Mouse (Mus musculus): ENCODE measurements around the gene Elavl1. TPM values are rescaled to one million over a fixed set of nuclear protein-coding genes. Genes with fewer than 3 reads are reported as not detected.

The Elavl1 gene
- polyA plus RNA-seq, 1 experiment from 2014 or later, result 162 TPM

DNA sequence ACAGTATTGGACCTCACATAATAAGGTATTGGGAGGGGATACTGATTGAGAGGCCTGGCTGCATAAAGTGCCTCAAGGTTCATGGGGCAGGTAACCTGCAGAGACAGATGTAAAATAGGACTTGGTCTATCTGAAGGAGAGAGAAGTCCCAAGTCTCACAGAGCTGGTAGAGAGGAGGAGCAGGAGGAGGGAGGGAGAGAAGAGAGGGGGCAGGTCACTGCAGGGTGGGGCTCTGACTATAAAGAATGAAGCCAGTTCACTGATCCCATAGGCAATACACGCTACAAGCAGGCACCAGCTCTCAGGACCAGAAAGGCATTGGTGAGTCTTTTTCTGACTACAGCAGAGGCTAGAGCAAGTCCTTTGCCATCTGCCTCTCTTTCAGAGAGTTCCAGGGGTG, 24.1 kb upstream of the Elavl1 start:
- Histone ChIP-seq H3K36me3 (ENCODE audit: insufficient read depth, low read length) (no peaks in the 10 kb centered on the region), H3K4me2 (ENCODE audit: low read length) (no peak overlapping the region), H3K4me1 (replicated peaks; ENCODE audit: insufficient read depth, low read length) (no peaks in the 10 kb centered on the region), H3K27ac (no peak overlapping the region), H3K9ac (ENCODE audit: low read depth, low read length) (no peak overlapping the region), H3K9me3 (replicated peaks; ENCODE audit: low read length) (no peaks in the 10 kb centered on the region), H3K27me3 (ENCODE audit: insufficient read depth, low read length) (no peaks in the 10 kb centered on the region), H3K4me3 (replicated peaks; ENCODE audit: low read depth, low read length) (no peak overlapping the region)
- no peak for DNase-seq (ENCODE audit: low spot score)
- 73% methylated on average over 1 of the region's 1 CpGs for WGBS
- ATAC-seq (replicated peaks; ENCODE audit: low FRiP score, low read depth), result no peak
- TF ChIP-seq CTCF (IDR thresholded peaks at IDR 0.05; ENCODE audit: low read depth), result no peak

DNA sequence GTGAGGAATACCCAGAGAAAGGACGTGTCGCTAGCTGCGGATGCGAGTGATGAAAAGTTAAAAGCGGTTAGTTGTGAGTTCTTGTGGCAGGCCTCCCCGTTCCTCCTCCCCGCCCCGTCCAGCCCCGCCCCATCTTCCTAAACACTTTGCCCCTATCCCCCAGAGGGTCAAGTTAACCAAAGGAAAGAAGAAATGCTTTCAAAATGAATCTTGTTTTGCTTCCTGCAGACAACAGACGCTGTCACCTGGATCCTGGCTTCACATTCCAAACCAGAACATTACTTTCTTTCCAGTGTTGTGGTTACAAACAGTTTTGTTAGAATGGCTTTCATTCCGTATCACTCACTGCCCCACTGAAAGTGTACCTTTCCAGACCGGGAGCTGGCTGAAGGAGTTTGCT, 23.1 kb upstream of the Elavl1 start:
- H3K27me3 ChIP-seq (ENCODE audit: insufficient read depth, low read length), result no peaks in the 10 kb centered on the region
- no peak overlapping the region for H3K27ac ChIP-seq
- TF ChIP-seq CTCF (IDR thresholded peaks at IDR 0.05; ENCODE audit: low read depth), result no peak
- no peaks in the 10 kb centered on the region for H3K9me3 ChIP-seq (replicated peaks; ENCODE audit: low read length)
- WGBS, result 24% methylated on average over 11 of the region's 12 CpGs
- H3K4me1 ChIP-seq (replicated peaks; ENCODE audit: insufficient read depth, low read length), result no peaks in the 10 kb centered on the region
- peak overlapping the region; percentile 29 for H3K4me2 ChIP-seq (ENCODE audit: low read length)
- H3K36me3 ChIP-seq (ENCODE audit: insufficient read depth, low read length), result no peaks in the 10 kb centered on the region
- H3K9ac ChIP-seq (ENCODE audit: low read depth, low read length), result no peak overlapping the region
- no peak for ATAC-seq (replicated peaks; ENCODE audit: low FRiP score, low read depth)
- no peak for DNase-seq (ENCODE audit: low spot score)
- no peak overlapping the region for H3K4me3 ChIP-seq (replicated peaks; ENCODE audit: low read depth, low read length)

DNA sequence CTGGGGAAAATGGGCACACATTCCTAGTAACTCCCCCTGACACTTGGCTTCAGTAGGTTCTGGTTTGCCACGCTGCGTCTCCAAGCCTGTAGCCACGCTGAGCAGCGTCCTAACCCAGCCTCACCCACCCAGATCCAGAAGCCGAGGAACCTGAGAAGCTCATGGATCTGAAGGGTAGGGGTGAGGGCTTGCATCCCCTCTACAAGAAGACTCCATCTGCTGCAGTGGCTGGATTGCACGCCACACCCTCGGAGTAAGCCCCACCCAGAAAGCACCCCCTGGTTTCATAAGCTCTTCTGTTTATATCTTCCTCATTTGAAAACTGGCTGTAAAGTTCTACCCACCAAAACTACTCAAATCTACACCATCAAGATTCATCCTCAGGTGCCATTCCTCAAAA, 22.4 kb upstream of the Elavl1 start:
- H3K27ac ChIP-seq, result no peak overlapping the region
- no peak for TF ChIP-seq CTCF (IDR thresholded peaks at IDR 0.05; ENCODE audit: low read depth)
- no peaks in the 10 kb centered on the region for H3K36me3 ChIP-seq (ENCODE audit: insufficient read depth, low read length)
- H3K4me2 ChIP-seq (ENCODE audit: low read length), result peak overlapping the region; percentile 29
- no peaks in the 10 kb centered on the region for H3K4me1 ChIP-seq (replicated peaks; ENCODE audit: insufficient read depth, low read length)
- H3K9ac ChIP-seq (ENCODE audit: low read depth, low read length), result no peak overlapping the region
- no peak for DNase-seq (ENCODE audit: low spot score)
- H3K4me3 ChIP-seq (replicated peaks; ENCODE audit: low read depth, low read length), result no peak overlapping the region
- no peaks in the 10 kb centered on the region for H3K27me3 ChIP-seq (ENCODE audit: insufficient read depth, low read length)
- no peaks in the 10 kb centered on the region for H3K9me3 ChIP-seq (replicated peaks; ENCODE audit: low read length)
- WGBS, result 48% methylated on average over 7 of the region's 7 CpGs
- ATAC-seq (replicated peaks; ENCODE audit: low FRiP score, low read depth), result no peak

DNA sequence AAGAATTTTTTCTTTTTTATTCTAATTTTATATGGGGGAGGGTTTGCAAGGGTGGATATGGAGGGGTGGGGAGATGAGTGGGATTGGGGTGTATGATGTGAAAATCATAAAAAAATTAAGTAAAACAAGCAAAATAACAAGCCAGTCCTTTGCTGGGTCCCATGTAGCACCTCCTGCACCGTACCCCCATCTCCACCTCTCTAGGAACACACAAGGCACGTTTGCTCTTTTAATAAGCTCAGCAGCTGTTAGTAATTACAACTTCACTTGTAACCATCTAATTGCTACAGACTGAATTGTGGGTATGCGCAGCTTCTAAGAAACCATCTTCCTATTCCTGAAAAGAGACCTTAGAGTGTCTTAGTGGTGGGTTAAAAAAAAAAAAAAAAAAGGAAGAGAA, 15.0 kb upstream of the Elavl1 start:
- Histone ChIP-seq H3K27ac (no peak overlapping the region), H3K4me2 (ENCODE audit: low read length) (no peak overlapping the region), H3K4me3 (replicated peaks; ENCODE audit: low read depth, low read length) (no peak overlapping the region), H3K4me1 (replicated peaks; ENCODE audit: insufficient read depth, low read length) (no peaks in the 10 kb centered on the region), H3K36me3 (ENCODE audit: insufficient read depth, low read length) (peaks cover 31% of the 10 kb centered on the region; the same call in 1 of the 2 replicates), H3K9ac (ENCODE audit: low read depth, low read length) (no peak overlapping the region), H3K27me3 (ENCODE audit: insufficient read depth, low read length) (no peaks in the 10 kb centered on the region), H3K9me3 (replicated peaks; ENCODE audit: low read length) (no peaks in the 10 kb centered on the region)
- ATAC-seq (replicated peaks; ENCODE audit: low FRiP score, low read depth) (no peak), DNase-seq (ENCODE audit: low spot score) (no peak)
- no peak for TF ChIP-seq CTCF (IDR thresholded peaks at IDR 0.05; ENCODE audit: low read depth)
- 87% methylated on average over 3 of the region's 3 CpGs for WGBS

DNA sequence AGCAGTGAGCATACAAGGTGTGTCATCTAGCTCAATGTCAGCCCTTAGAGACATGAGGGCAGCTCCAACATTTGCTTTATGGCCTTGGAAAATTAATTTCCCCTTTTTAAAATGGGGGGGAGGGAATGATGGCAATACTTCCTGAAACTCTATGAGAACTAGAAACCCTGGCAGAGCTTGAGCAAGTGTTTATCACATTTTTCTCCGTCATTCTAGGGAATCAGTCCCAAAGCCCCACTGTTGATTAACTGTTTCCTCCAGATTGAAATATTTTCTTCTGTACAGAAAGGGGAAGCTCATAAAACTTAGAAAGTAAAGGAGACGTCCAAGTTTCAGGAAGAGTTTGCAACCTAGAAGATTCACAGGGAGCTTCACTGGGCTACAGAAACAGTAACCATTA, 10.5 kb upstream of the Elavl1 start:
- 63% methylated on average over 2 of the region's 2 CpGs for WGBS
- H3K4me2 ChIP-seq (ENCODE audit: low read length), result no peak overlapping the region
- no peak overlapping the region for H3K27ac ChIP-seq
- no peak for ATAC-seq (replicated peaks; ENCODE audit: low FRiP score, low read depth)
- no peak overlapping the region for H3K9ac ChIP-seq (ENCODE audit: low read depth, low read length)
- peaks cover 51% of the 10 kb centered on the region for H3K36me3 ChIP-seq (ENCODE audit: insufficient read depth, low read length)
- no peaks in the 10 kb centered on the region for H3K9me3 ChIP-seq (replicated peaks; ENCODE audit: low read length)
- TF ChIP-seq CTCF (IDR thresholded peaks at IDR 0.05; ENCODE audit: low read depth), result no peak
- H3K27me3 ChIP-seq (ENCODE audit: insufficient read depth, low read length), result no peaks in the 10 kb centered on the region
- no peak overlapping the region for H3K4me3 ChIP-seq (replicated peaks; ENCODE audit: low read depth, low read length)
- no peaks in the 10 kb centered on the region for H3K4me1 ChIP-seq (replicated peaks; ENCODE audit: insufficient read depth, low read length)
- no peak for DNase-seq (ENCODE audit: low spot score)

DNA sequence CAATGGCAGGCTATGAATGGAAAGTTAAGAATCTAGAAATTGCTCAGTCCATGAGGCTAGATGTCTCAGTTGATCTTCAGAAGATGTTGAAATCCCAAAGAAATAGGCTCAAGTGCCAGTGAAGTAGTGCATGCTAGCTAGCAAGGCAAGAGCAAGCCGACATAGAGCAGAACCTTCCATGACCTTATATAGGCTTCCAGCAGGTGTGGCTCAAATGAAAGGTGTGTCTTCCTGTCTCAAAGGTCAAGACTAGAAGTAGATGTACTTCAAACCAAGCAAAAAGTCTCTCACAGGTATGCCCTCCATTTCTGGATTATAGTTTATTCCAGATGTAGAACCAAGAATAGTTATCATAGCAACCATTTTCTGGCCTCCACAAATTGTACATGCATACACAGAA, 8.8 kb upstream of the Elavl1 start:
- ATAC-seq (replicated peaks; ENCODE audit: low FRiP score, low read depth) (no peak), DNase-seq (ENCODE audit: low spot score) (no peak)
- H3K4me3 ChIP-seq (replicated peaks; ENCODE audit: low read depth, low read length), result no peak overlapping the region
- H3K36me3 ChIP-seq (ENCODE audit: insufficient read depth, low read length), result peaks cover 47% of the 10 kb centered on the region
- no peak for TF ChIP-seq CTCF (IDR thresholded peaks at IDR 0.05; ENCODE audit: low read depth)
- H3K4me1 ChIP-seq (replicated peaks; ENCODE audit: insufficient read depth, low read length), result no peaks in the 10 kb centered on the region
- 100% methylated on average over 1 of the region's 1 CpGs for WGBS
- H3K9me3 ChIP-seq (replicated peaks; ENCODE audit: low read length), result no peaks in the 10 kb centered on the region
- no peak overlapping the region for H3K27ac ChIP-seq
- H3K9ac ChIP-seq (ENCODE audit: low read depth, low read length), result no peak overlapping the region
- H3K4me2 ChIP-seq (ENCODE audit: low read length), result no peak overlapping the region
- H3K27me3 ChIP-seq (ENCODE audit: insufficient read depth, low read length), result no peaks in the 10 kb centered on the region

DNA sequence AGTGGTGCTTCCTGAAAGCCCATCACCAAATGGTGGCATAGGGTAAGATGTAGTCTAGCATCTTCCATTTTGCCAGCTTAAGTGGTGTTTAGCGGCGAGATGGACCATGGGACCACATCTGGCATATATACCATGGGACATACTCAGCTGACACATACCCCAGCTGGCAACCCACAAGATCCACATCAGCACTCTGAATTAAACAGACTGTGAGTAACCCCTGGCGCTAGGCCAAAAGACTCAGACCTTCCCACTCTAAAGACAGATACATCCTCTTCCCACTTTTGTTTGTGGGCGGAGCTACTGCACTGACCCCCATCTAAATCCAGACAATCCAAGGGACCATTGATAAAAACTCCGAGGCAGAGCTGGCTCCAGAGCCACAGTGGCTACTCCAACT, 3.8 kb upstream of the Elavl1 start:
- DNase-seq (ENCODE audit: low spot score), result no peak
- no peaks in the 10 kb centered on the region for H3K27me3 ChIP-seq (ENCODE audit: insufficient read depth, low read length)
- H3K9ac ChIP-seq (ENCODE audit: low read depth, low read length), result no peak overlapping the region
- no peak overlapping the region for H3K4me3 ChIP-seq (replicated peaks; ENCODE audit: low read depth, low read length)
- no peak overlapping the region for H3K27ac ChIP-seq
- peaks cover 7% of the 10 kb centered on the region; the same call in 1 of the 2 replicates for H3K4me1 ChIP-seq (replicated peaks; ENCODE audit: insufficient read depth, low read length)
- peaks cover 23% of the 10 kb centered on the region for H3K36me3 ChIP-seq (ENCODE audit: insufficient read depth, low read length)
- no peak for ATAC-seq (replicated peaks; ENCODE audit: low FRiP score, low read depth)
- no peak overlapping the region for H3K4me2 ChIP-seq (ENCODE audit: low read length)
- no peaks in the 10 kb centered on the region for H3K9me3 ChIP-seq (replicated peaks; ENCODE audit: low read length)
- WGBS, result 92% methylated on average over 5 of the region's 5 CpGs
- TF ChIP-seq CTCF (IDR thresholded peaks at IDR 0.05; ENCODE audit: low read depth), result no peak
